Mouse (Mus musculus): Measurements from ENCODE around the gene Gsta2. TPM values are rescaled to one million over a fixed set of nuclear protein-coding genes. Genes with fewer than 3 reads are reported as not detected.
"Not testable (repeated sequence)": the region's sequence is repeated elsewhere in the genome, so short reads cannot be mapped to it uniquely, and the experiment has no call there.

Gene Gsta2
- polyA plus RNA-seq, 1 experiment from 2014 or later: 0.23 TPM

GRCm38 (mm10) chr9:78348206-78349004 is 7.2 kb downstream of the Gsta2 start:
- H3K27ac ChIP-seq (replicated peaks); H3K4me1 ChIP-seq (replicated peaks); H3K27me3 ChIP-seq; H3K9ac ChIP-seq; H3K4me2 ChIP-seq; H3K9me3 ChIP-seq (replicated peaks); H3K4me3 ChIP-seq (replicated peaks); H3K36me3 ChIP-seq (replicated peaks); ATAC-seq (ENCODE audit: insufficient read depth): not testable (repeated sequence)
- WGBS (ENCODE audit: insufficient replicate concordance): 43% methylated on average over 6 of the region's 6 CpGs

- 38% methylated on average over 3 of the region's 3 CpGs for WGBS (ENCODE audit: insufficient replicate concordance)
- H3K36me3 ChIP-seq (replicated peaks): no peaks in the 10 kb centered on the region
- H3K27ac ChIP-seq (replicated peaks): no peak overlapping the region
- ATAC-seq (ENCODE audit: insufficient read depth): no peak
- no peaks in the 10 kb centered on the region for H3K9me3 ChIP-seq (replicated peaks)
- H3K27me3 ChIP-seq: no peaks in the 10 kb centered on the region
- no peak overlapping the region for H3K9ac ChIP-seq
- H3K4me3 ChIP-seq (replicated peaks): no peak overlapping the region
- H3K4me1 ChIP-seq (replicated peaks): no peaks in the 10 kb centered on the region
- no peak overlapping the region for H3K4me2 ChIP-seq
Measured at GRCm38 (mm10) chr9:78347004-78347403, 8.6 kb downstream of the Gsta2 start.

- H3K27ac ChIP-seq (replicated peaks); ATAC-seq (ENCODE audit: insufficient read depth); H3K4me2 ChIP-seq; H3K4me3 ChIP-seq (replicated peaks); H3K36me3 ChIP-seq (replicated peaks); H3K9ac ChIP-seq; H3K27me3 ChIP-seq; H3K4me1 ChIP-seq (replicated peaks); H3K9me3 ChIP-seq (replicated peaks): not testable (repeated sequence)
- 35% methylated on average over 4 of the region's 4 CpGs for WGBS (ENCODE audit: insufficient replicate concordance)
Measured at GRCm38 (mm10) chr9:78345235-78345634, 10.4 kb downstream of the Gsta2 start.

- 63% methylated on average over 9 of the region's 9 CpGs for WGBS (ENCODE audit: insufficient replicate concordance)
- not testable (repeated sequence) for H3K36me3 ChIP-seq (replicated peaks); H3K9ac ChIP-seq; H3K4me3 ChIP-seq (replicated peaks); H3K27me3 ChIP-seq; H3K27ac ChIP-seq (replicated peaks); H3K4me2 ChIP-seq; ATAC-seq (ENCODE audit: insufficient read depth); H3K9me3 ChIP-seq (replicated peaks); H3K4me1 ChIP-seq (replicated peaks)
Measured at GRCm38 (mm10) chr9:78343055-78343454, 12.5 kb downstream of the Gsta2 start.

- not testable (repeated sequence) for H3K27me3 ChIP-seq; H3K36me3 ChIP-seq (replicated peaks); H3K4me3 ChIP-seq (replicated peaks); H3K9ac ChIP-seq; H3K4me1 ChIP-seq (replicated peaks); H3K9me3 ChIP-seq (replicated peaks); H3K4me2 ChIP-seq; ATAC-seq (ENCODE audit: insufficient read depth); H3K27ac ChIP-seq (replicated peaks)
- 68% methylated on average over 4 of the region's 4 CpGs for WGBS (ENCODE audit: insufficient replicate concordance)
Measured at GRCm38 (mm10) chr9:78342494-78342893, 13.1 kb downstream of the Gsta2 start.

- not testable (repeated sequence) for H3K4me3 ChIP-seq (replicated peaks); H3K4me2 ChIP-seq; H3K36me3 ChIP-seq (replicated peaks); H3K9ac ChIP-seq; H3K9me3 ChIP-seq (replicated peaks); ATAC-seq (ENCODE audit: insufficient read depth); H3K27ac ChIP-seq (replicated peaks); H3K4me1 ChIP-seq (replicated peaks); H3K27me3 ChIP-seq
- WGBS (ENCODE audit: insufficient replicate concordance): 19% methylated on average over 8 of the region's 8 CpGs
Measured at GRCm38 (mm10) chr9:78340324-78340723, 15.3 kb downstream of the Gsta2 start.

GRCm38 (mm10) chr9:78337050-78337449 is 18.5 kb downstream of the Gsta2 start:
- not testable (repeated sequence) for H3K9me3 ChIP-seq (replicated peaks); H3K36me3 ChIP-seq (replicated peaks); H3K4me1 ChIP-seq (replicated peaks); H3K27me3 ChIP-seq; H3K4me2 ChIP-seq; H3K27ac ChIP-seq (replicated peaks); H3K9ac ChIP-seq; ATAC-seq (ENCODE audit: insufficient read depth); H3K4me3 ChIP-seq (replicated peaks)

- H3K27ac ChIP-seq (replicated peaks); H3K4me2 ChIP-seq; ATAC-seq (ENCODE audit: insufficient read depth); H3K4me3 ChIP-seq (replicated peaks); H3K9ac ChIP-seq; H3K4me1 ChIP-seq (replicated peaks); H3K9me3 ChIP-seq (replicated peaks); H3K27me3 ChIP-seq; H3K36me3 ChIP-seq (replicated peaks): not testable (repeated sequence)
- 56% methylated on average over 1 of the region's 1 CpGs for WGBS (ENCODE audit: insufficient replicate concordance)
Measured at GRCm38 (mm10) chr9:78327289-78327688, 28.3 kb downstream of the Gsta2 start, which contains the start of gene Omt2b. TSS of gene Omt2b (plus strand) at chr9:78327589.

GRCm38 (mm10) chr9:78319499-78319898 is 36.1 kb downstream of the Gsta2 start:
- no peaks in the 10 kb centered on the region for H3K36me3 ChIP-seq (replicated peaks)
- no peaks in the 10 kb centered on the region for H3K4me1 ChIP-seq (replicated peaks)
- H3K27ac ChIP-seq (replicated peaks): no peak overlapping the region
- H3K4me3 ChIP-seq (replicated peaks): no peak overlapping the region
- no peaks in the 10 kb centered on the region for H3K9me3 ChIP-seq (replicated peaks)
- no peak for ATAC-seq (ENCODE audit: insufficient read depth)
- H3K27me3 ChIP-seq: no peaks in the 10 kb centered on the region
- WGBS (ENCODE audit: insufficient replicate concordance): 13% methylated on average over 1 of the region's 1 CpGs
- H3K9ac ChIP-seq: no peak overlapping the region
- H3K4me2 ChIP-seq: no peak overlapping the region

GRCm38 (mm10) chr9:78314696-78315095 is 40.9 kb downstream of the Gsta2 start, which contains the start of gene Omt2a:
TSS of gene Omt2a (minus strand) at chr9:78314796.
- Histone ChIP-seq H3K9me3 (replicated peaks) (no peaks in the 10 kb centered on the region), H3K4me3 (replicated peaks) (no peak within 1 kb of the TSS), H3K4me2 (no peak within 1 kb of the TSS), H3K4me1 (replicated peaks) (no peaks in the 10 kb centered on the region), H3K27me3 (no peaks in the 10 kb centered on the region), H3K9ac (no peak within 1 kb of the TSS), H3K27ac (replicated peaks) (no peak within 1 kb of the TSS), H3K36me3 (replicated peaks) (no peaks in the 10 kb centered on the region)
- WGBS (ENCODE audit: insufficient replicate concordance): 57% methylated on average over 2 of the region's 2 CpGs
- no peak for ATAC-seq (ENCODE audit: insufficient read depth)

- not testable (repeated sequence) for H3K27me3 ChIP-seq; H3K9me3 ChIP-seq (replicated peaks); H3K4me2 ChIP-seq; H3K4me3 ChIP-seq (replicated peaks); H3K9ac ChIP-seq; H3K27ac ChIP-seq (replicated peaks); H3K36me3 ChIP-seq (replicated peaks); H3K4me1 ChIP-seq (replicated peaks); ATAC-seq (ENCODE audit: insufficient read depth)
- WGBS (ENCODE audit: insufficient replicate concordance): 39% methylated on average over 3 of the region's 3 CpGs
Measured at GRCm38 (mm10) chr9:78308122-78308521, 47.5 kb downstream of the Gsta2 start.

GRCm38 (mm10) chr9:78299143-78299542 is 56.4 kb downstream of the Gsta2 start:
- not testable (repeated sequence) for ATAC-seq (ENCODE audit: insufficient read depth); H3K9ac ChIP-seq; H3K4me2 ChIP-seq; H3K4me1 ChIP-seq (replicated peaks); H3K9me3 ChIP-seq (replicated peaks); H3K36me3 ChIP-seq (replicated peaks); H3K4me3 ChIP-seq (replicated peaks); H3K27ac ChIP-seq (replicated peaks); H3K27me3 ChIP-seq
- 38% methylated on average over 1 of the region's 1 CpGs for WGBS (ENCODE audit: insufficient replicate concordance)
